Comparison of ENCODE assay signal across 25 mouse cellular contexts in the genomic region with DNA sequence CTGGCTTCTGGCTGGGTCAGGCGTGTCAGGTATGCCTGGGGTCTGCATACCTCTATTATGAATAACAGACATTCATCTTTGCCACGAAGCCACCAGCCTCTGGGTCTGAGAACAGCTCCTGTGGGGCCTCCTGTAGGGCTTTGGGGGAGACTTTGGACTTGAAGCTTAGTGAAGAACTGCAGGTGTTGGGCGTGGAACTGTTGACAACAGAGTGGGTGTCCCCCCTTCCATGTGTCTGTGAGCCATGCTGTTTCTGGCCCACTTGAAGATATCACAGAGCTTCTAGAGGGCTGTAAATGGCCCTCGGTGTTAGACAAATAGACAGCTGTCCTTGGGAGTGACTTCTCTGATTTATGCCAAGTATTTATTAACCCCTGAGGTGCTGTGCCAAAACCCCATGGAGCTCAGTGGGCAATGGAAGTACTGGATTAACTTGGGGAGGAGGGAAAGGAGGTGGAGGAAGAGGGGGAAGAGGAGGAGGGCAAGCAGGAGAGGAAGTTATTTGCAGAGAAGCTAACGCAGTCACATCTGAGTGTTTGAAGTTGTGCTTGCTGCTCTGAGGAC.
A peak's percentile ranks its signal among the peaks of the same experiment; 100 is the strongest.
DNase-seq lines count a peak whose midpoint lies in the region; ATAC-seq and TF ChIP-seq lines count a peak whose summit lies in the region.
"Had no signal": no experiment of that assay in that cellular context is flagged by ENCODE, and none has a peak within 500 bp of the region (broad histone marks: within the 10 kb centered on the region; RNA-seq: fewer than 3 reads in every experiment).

No protein-coding gene starts in this region.

- H3K9ac ChIP-seq in kidney, embryonic 16.5 days (replicated peaks; ENCODE audit: low read length), result no peak overlapping the region
- H3K9ac ChIP-seq in midbrain, embryonic 11.5 days (ENCODE audit: low read length), result no peak overlapping the region
- no peak overlapping the region for H3K9ac ChIP-seq in midbrain, embryonic 14.5 days (replicated peaks; ENCODE audit: low read length)
- H3K9ac ChIP-seq in intestine, postnatal 0 days (ENCODE audit: low read depth, low read length), result no peak overlapping the region
- H3K9ac ChIP-seq: embryonic facial prominence, embryonic 12.5 days; forebrain, embryonic 13.5 days had no signal

- DNase-seq in kidney, adult 2 months, result peak; percentile 42
- no peak for DNase-seq in kidney, postnatal 14 days
- DNase-seq in kidney, adult 9 months, result peak; percentile 55
- DNase-seq in midbrain, embryonic 11.5 days (ENCODE audit: low spot score, missing footprints), result peak; percentile 79
- no peak for DNase-seq in midbrain, embryonic 14.5 days
- no peak for DNase-seq in right cerebral cortex, postnatal 4 days
- DNase-seq: adrenal gland, adult 8-10 months; adrenal gland, postnatal 14 days; adrenal gland, postnatal 36 days; B cell, adult 2 months; cerebellum, adult 11-12 months; cerebellum, adult 2 months; cerebellum, adult 9-10 months; cerebellum, postnatal 10 days; cerebellum, postnatal 25 days had no signal

- H3K27me3 ChIP-seq in kidney, adult 2 months (replicated peaks; ENCODE audit: control insufficient read depth, insufficient read depth, low read length), result no peaks in the 10 kb centered on the region
- H3K27me3 ChIP-seq in kidney, embryonic 16.5 days (ENCODE audit: insufficient read depth, low read length), result no peaks in the 10 kb centered on the region
- H3K27me3 ChIP-seq in midbrain, embryonic 11.5 days (ENCODE audit: control insufficient read depth, insufficient read depth, low read length), result no peaks in the 10 kb centered on the region
- H3K27me3 ChIP-seq in midbrain, embryonic 14.5 days (ENCODE audit: control insufficient read depth, insufficient read depth, low read length), result no peaks in the 10 kb centered on the region
- no peaks in the 10 kb centered on the region for H3K27me3 ChIP-seq in intestine, postnatal 0 days (replicated peaks; ENCODE audit: control insufficient read depth, insufficient read depth, low read length)
- H3K27me3 ChIP-seq: CH12.LX; embryonic facial prominence, embryonic 12.5 days; forebrain, embryonic 13.5 days; Patski had no signal

- H3K4me2 ChIP-seq in kidney, embryonic 16.5 days (replicated peaks; ENCODE audit: low read depth, low read length), result no peak overlapping the region
- H3K4me2 ChIP-seq in midbrain, embryonic 11.5 days, result no peak overlapping the region
- H3K4me2 ChIP-seq in midbrain, embryonic 14.5 days (ENCODE audit: low read length), result no peak overlapping the region
- H3K4me2 ChIP-seq in intestine, postnatal 0 days (replicated peaks; ENCODE audit: low read depth), result no peak overlapping the region
- H3K4me2 ChIP-seq: embryonic facial prominence, embryonic 12.5 days; forebrain, embryonic 13.5 days had no signal

- no peak overlapping the region for H3K27ac ChIP-seq in kidney, adult 2 months (ENCODE audit: insufficient read depth, low read depth, low read length)
- H3K27ac ChIP-seq in kidney, embryonic 16.5 days (ENCODE audit: low read length), result no peak overlapping the region
- H3K27ac ChIP-seq in midbrain, embryonic 11.5 days (ENCODE audit: low read depth, low read length), result no peak overlapping the region
- H3K27ac ChIP-seq in midbrain, embryonic 14.5 days (replicated peaks; ENCODE audit: low read depth, low read length), result no peak overlapping the region
- no peak overlapping the region for H3K27ac ChIP-seq in intestine, postnatal 0 days (ENCODE audit: low read depth, low read length)
- H3K27ac ChIP-seq: embryonic facial prominence, embryonic 10.5 days; embryonic facial prominence, embryonic 12.5 days; forebrain, embryonic 13.5 days had no signal

- no peak for ATAC-seq in kidney, embryonic 16.5 days (ENCODE audit: low FRiP score, low TSS enrichment)
- no peak for ATAC-seq in midbrain, embryonic 11.5 days (ENCODE audit: low FRiP score)
- ATAC-seq in midbrain, embryonic 14.5 days (ENCODE audit: low FRiP score, low TSS enrichment), result no peak
- ATAC-seq in intestine, postnatal 0 days, result peak; percentile 77
- ATAC-seq: activated CD4-positive, CD25-positive, alpha-beta regulatory T cell, adult 4 months; CD4-positive, CD25-positive, alpha-beta regulatory T cell, adult 4 months; forebrain, embryonic 13.5 days; Patski had no signal

- 0 out of 2 replicates have a peak, but pooled peaks cover 2% of the 10 kb centered on the region for H3K9me3 ChIP-seq in kidney, embryonic 16.5 days (ENCODE audit: low read length)
- H3K9me3 ChIP-seq in midbrain, embryonic 11.5 days (ENCODE audit: control insufficient read depth, low read length), result no peaks in the 10 kb centered on the region
- H3K9me3 ChIP-seq in midbrain, embryonic 14.5 days (ENCODE audit: control insufficient read depth, low read length), result peaks cover 5% of the 10 kb centered on the region
- H3K9me3 ChIP-seq in intestine, postnatal 0 days (ENCODE audit: control insufficient read depth), result no peaks in the 10 kb centered on the region
- H3K9me3 ChIP-seq: embryonic facial prominence, embryonic 12.5 days had no signal

- WGBS in kidney, adult 2 months, result 48% methylated on average over 5 of the region's 5 CpGs
- 55% methylated on average over 5 of the region's 5 CpGs for WGBS in kidney, embryonic 16.5 days
- WGBS in midbrain, embryonic 11.5 days, result 75% methylated on average over 5 of the region's 5 CpGs
- 72% methylated on average over 5 of the region's 5 CpGs for WGBS in midbrain, embryonic 14.5 days
- WGBS in intestine, postnatal 0 days, result 29% methylated on average over 5 of the region's 5 CpGs

- no peak for TF ChIP-seq POLR2A in kidney, adult 2 months (IDR thresholded peaks at IDR 0.05; ENCODE audit: low read depth, low read length)

- no peak for TF ChIP-seq CTCF in kidney, adult 2 months (conservative IDR thresholded peaks at IDR 0.05; ENCODE audit: insufficient read depth, insufficient read length, low read depth, low read length)
- no peak for TF ChIP-seq CTCF in intestine, postnatal 0 days (IDR thresholded peaks at IDR 0.05; ENCODE audit: low read depth)

- no peak overlapping the region for H3K4me3 ChIP-seq in kidney, adult 2 months (ENCODE audit: insufficient read depth, low read depth, low read length)
- H3K4me3 ChIP-seq in kidney, embryonic 16.5 days (ENCODE audit: low read length), result no peak overlapping the region
- no peak overlapping the region for H3K4me3 ChIP-seq in midbrain, embryonic 11.5 days (ENCODE audit: low read depth, low read length)
- H3K4me3 ChIP-seq in midbrain, embryonic 14.5 days (replicated peaks; ENCODE audit: low read depth, low read length), result no peak overlapping the region
- H3K4me3 ChIP-seq in intestine, postnatal 0 days (ENCODE audit: low read depth, low read length), result no peak overlapping the region
- H3K4me3 ChIP-seq: embryonic facial prominence, embryonic 10.5 days; embryonic facial prominence, embryonic 12.5 days; forebrain, embryonic 13.5 days had no signal

- H3K4me1 ChIP-seq in kidney, adult 2 months (ENCODE audit: control insufficient read depth, insufficient read depth, low read length), result no peaks in the 10 kb centered on the region
- H3K4me1 ChIP-seq in kidney, embryonic 16.5 days (ENCODE audit: insufficient read depth, low read length), result peaks cover 11% of the 10 kb centered on the region
- H3K4me1 ChIP-seq in midbrain, embryonic 11.5 days (ENCODE audit: control insufficient read depth, insufficient read depth, low read length), result peaks cover 6% of the 10 kb centered on the region; the same call in 1 of the 2 replicates
- H3K4me1 ChIP-seq in midbrain, embryonic 14.5 days (ENCODE audit: control insufficient read depth, insufficient read depth, low read length), result no peaks in the 10 kb centered on the region
- no peaks in the 10 kb centered on the region for H3K4me1 ChIP-seq in intestine, postnatal 0 days (replicated peaks; ENCODE audit: control insufficient read depth, insufficient read depth, low read length)
- H3K4me1 ChIP-seq: forebrain, embryonic 13.5 days had no signal

- H3K36me3 ChIP-seq in kidney, adult 2 months (ENCODE audit: control insufficient read depth, insufficient read depth, low read length), result no peaks in the 10 kb centered on the region
- no peaks in the 10 kb centered on the region for H3K36me3 ChIP-seq in kidney, embryonic 16.5 days (ENCODE audit: insufficient read depth, low read length)
- no peaks in the 10 kb centered on the region for H3K36me3 ChIP-seq in midbrain, embryonic 11.5 days (ENCODE audit: control insufficient read depth, insufficient read depth, low read length)
- H3K36me3 ChIP-seq in midbrain, embryonic 14.5 days (ENCODE audit: control insufficient read depth, insufficient read depth, low read length), result no peaks in the 10 kb centered on the region
- H3K36me3 ChIP-seq in intestine, postnatal 0 days (ENCODE audit: control insufficient read depth, insufficient read depth), result no peaks in the 10 kb centered on the region
- H3K36me3 ChIP-seq: embryonic facial prominence, embryonic 10.5 days; embryonic facial prominence, embryonic 12.5 days; G1E had no signal

Comparison
In these comparisons a context has a peak if more than half of its experiments do, and no peak if none do; other contexts are left out.
1. DNase-seq: peak in kidney, adult 2 months (single experiment), kidney, adult 9 months (single experiment) and midbrain, embryonic 11.5 days (single experiment); none in kidney, postnatal 14 days (single experiment), midbrain, embryonic 14.5 days (single experiment) and right cerebral cortex, postnatal 4 days (single experiment).